Mouse (Mus musculus) left cerebral cortex, adult 18-20 months (tissue): ENCODE results near the gene Gdap1l1. TPM values are rescaled to one million over a fixed set of nuclear protein-coding genes. Genes with fewer than 3 reads are reported as not detected.

Experiments used
- DNase-seq, 2 experiments: peaks; one replicate each; pipeline ENCODE4 v3.0.0; 2021 to 2022; ENCODE audit warnings: low spot score in 2 of 2, mixed read lengths in 1 of 2
- total RNA-seq, 2 experiments: library from RNA; stranded (reverse); gene quantifications; 2 replicates each; pipeline ENCODE4 v1.2.3; 2021

Gdap1l1 gene
- total RNA-seq, 2 experiments from 2014 or later = 71.5 to 73.3 TPM

DNA sequence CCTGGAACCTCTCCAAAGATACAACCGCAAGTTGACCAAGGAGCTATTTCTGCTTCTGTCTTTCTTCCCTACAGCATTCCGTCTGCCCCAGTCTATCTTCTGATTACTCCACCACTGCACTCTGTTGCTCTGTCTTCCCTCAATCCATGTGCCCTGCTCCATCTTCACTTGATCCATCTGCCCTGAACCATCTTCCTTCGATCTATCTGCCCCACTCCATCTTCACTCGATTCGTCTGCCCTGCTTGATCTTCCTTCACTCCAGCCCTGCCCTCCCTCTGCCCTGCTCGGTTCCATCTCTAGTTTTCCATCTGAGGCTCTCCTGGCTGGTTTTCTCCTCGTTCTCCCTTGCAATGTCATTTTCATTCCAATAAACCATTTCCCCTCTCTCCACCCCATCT lies 64.9 kb downstream of the Gdap1l1 start:
- no peak for DNase-seq

Other genes starting within 250 kb of the Gdap1l1 start
- gene Tox2, start 235.4 kb upstream of the Gdap1l1 start, total RNA-seq = 10 to 100 TPM; 28.0 to 32.5 TPM
- under 1 TPM; 0.56 to 0.58 TPM for gene Jph2, start 40.5 kb upstream of the Gdap1l1 start, total RNA-seq
- gene Oser1, start 13.8 kb upstream of the Gdap1l1 start, total RNA-seq = 10 to 100 TPM; 22.2 to 25.0 TPM
- gene Fitm2, start 34.2 kb downstream of the Gdap1l1 start, total RNA-seq = 10 to 100 TPM; 20.1 to 20.8 TPM
- gene R3hdml, start 53.8 kb downstream of the Gdap1l1 start, total RNA-seq = not detected
- not detected for gene Hnf4a, start 68.3 kb downstream of the Gdap1l1 start, total RNA-seq
- gene Ttpal, start 163.8 kb downstream of the Gdap1l1 start, total RNA-seq = 10 to 100 TPM; 66.3 to 68.8 TPM
- 100 to 1,000 TPM; 223 to 236 TPM for gene Serinc3, start 206.7 kb downstream of the Gdap1l1 start, total RNA-seq
- gene Pkig, start 219.9 kb downstream of the Gdap1l1 start, total RNA-seq = 100 to 1,000 TPM; 130 to 132 TPM